14 mouse cellular contexts compared by ENCODE assay signal in genomic region chr16:42002925-42003324, GRCm38 (mm10).
"Had no signal": no experiment of that assay in that cellular context is flagged by ENCODE, and none has a peak within 500 bp of the region (broad histone marks: within the 10 kb centered on the region; RNA-seq: fewer than 3 reads in every experiment).

No protein-coding gene starts in this region.

- H3K4me1 ChIP-seq: megakaryocyte, embryonic 14.5 days; midbrain, embryonic 13.5 days; midbrain, embryonic 15.5 days; neural tube, embryonic 12.5 days; stomach, embryonic 15.5 days had no signal

- H3K27ac ChIP-seq: macrophage; midbrain, embryonic 13.5 days; midbrain, embryonic 15.5 days; neural tube, embryonic 12.5 days; stomach, embryonic 15.5 days; stomach, postnatal 0 days had no signal

- H3K9ac ChIP-seq: lung, embryonic 14.5 days; midbrain, embryonic 13.5 days; midbrain, embryonic 15.5 days; neural tube, embryonic 12.5 days; stomach, embryonic 15.5 days had no signal

- ATAC-seq: midbrain, embryonic 13.5 days; midbrain, embryonic 15.5 days had no signal

- H3K4me3 ChIP-seq: megakaryocyte, embryonic 14.5 days; midbrain, embryonic 13.5 days; midbrain, embryonic 15.5 days; neural tube, embryonic 12.5 days; stomach, embryonic 15.5 days had no signal

- H3K36me3 ChIP-seq: midbrain, embryonic 13.5 days; midbrain, embryonic 15.5 days; neural tube, embryonic 12.5 days; stomach, embryonic 15.5 days had no signal

- H3K27me3 ChIP-seq: megakaryocyte, embryonic 14.5 days; midbrain, embryonic 13.5 days; midbrain, embryonic 15.5 days; neural tube, embryonic 12.5 days; stomach, embryonic 15.5 days had no signal

- H3K4me2 ChIP-seq: lung, embryonic 14.5 days; midbrain, embryonic 13.5 days; midbrain, embryonic 15.5 days; neural tube, embryonic 12.5 days; stomach, embryonic 15.5 days had no signal

- H3K9me3 ChIP-seq: megakaryocyte, embryonic 14.5 days; midbrain, embryonic 13.5 days; midbrain, embryonic 15.5 days; neural tube, embryonic 12.5 days; stomach, embryonic 15.5 days had no signal

- DNase-seq: lung, adult 18-20 months; lung, embryonic 14.5 days; lung, postnatal 10 days; lung, postnatal 36 days; thymus, adult 2 months; thymus, postnatal 25 days; thymus, postnatal 4 days had no signal
